In genomic region chr11:78161169-78161568, GRCm38 (mm10) we compare ENCODE assay signal across 17 mouse cellular contexts. TPM values are rescaled to one million over a fixed set of nuclear protein-coding genes. Genes with fewer than 3 reads are reported as not detected.
A peak's percentile ranks its signal among the peaks of the same experiment; 100 is the strongest.
DNase-seq lines count a peak whose midpoint lies in the region; ATAC-seq and TF ChIP-seq lines count a peak whose summit lies in the region.
"Had no signal": no experiment of that assay in that cellular context is flagged by ENCODE, and none has a peak within 500 bp of the region (broad histone marks: within the 10 kb centered on the region; RNA-seq: fewer than 3 reads in every experiment).

No protein-coding gene starts in this region.

- peaks cover 61% of the 10 kb centered on the region for H3K36me3 ChIP-seq in hindbrain, embryonic 13.5 days
- H3K36me3 ChIP-seq in hindbrain, embryonic 16.5 days (ENCODE audit: control insufficient read depth, insufficient read depth, low read length) = peaks cover 25% of the 10 kb centered on the region
- H3K36me3 ChIP-seq in midbrain, postnatal 0 days (ENCODE audit: insufficient read depth, low read length) = peaks cover 39% of the 10 kb centered on the region
- H3K36me3 ChIP-seq in midbrain, embryonic 11.5 days (ENCODE audit: control insufficient read depth, insufficient read depth, low read length) = peaks cover 30% of the 10 kb centered on the region
- H3K36me3 ChIP-seq in embryonic facial prominence, embryonic 13.5 days = peaks cover 70% of the 10 kb centered on the region
- H3K36me3 ChIP-seq in liver, embryonic 15.5 days (replicated peaks) = peaks cover 63% of the 10 kb centered on the region
- H3K36me3 ChIP-seq in forebrain, embryonic 16.5 days (ENCODE audit: control insufficient read depth, insufficient read depth) = peaks cover 34% of the 10 kb centered on the region

- H3K4me1 ChIP-seq in hindbrain, embryonic 13.5 days (replicated peaks) = peaks cover 59% of the 10 kb centered on the region
- peaks cover 30% of the 10 kb centered on the region for H3K4me1 ChIP-seq in hindbrain, embryonic 16.5 days (ENCODE audit: control insufficient read depth, insufficient read depth, low read depth, low read length)
- H3K4me1 ChIP-seq in midbrain, postnatal 0 days (ENCODE audit: insufficient read depth, low read length) = peaks cover 14% of the 10 kb centered on the region
- H3K4me1 ChIP-seq in midbrain, embryonic 11.5 days (ENCODE audit: control insufficient read depth, insufficient read depth, low read length) = peaks cover 24% of the 10 kb centered on the region
- H3K4me1 ChIP-seq in embryonic facial prominence, embryonic 13.5 days = peaks cover 41% of the 10 kb centered on the region
- H3K4me1 ChIP-seq in liver, embryonic 15.5 days (replicated peaks) = peaks cover 76% of the 10 kb centered on the region
- H3K4me1 ChIP-seq in forebrain, embryonic 16.5 days (replicated peaks; ENCODE audit: control insufficient read depth, insufficient read depth, low read length) = peaks cover 33% of the 10 kb centered on the region

- no peak overlapping the region for H3K4me2 ChIP-seq in hindbrain, embryonic 13.5 days
- H3K4me2 ChIP-seq in hindbrain, embryonic 16.5 days (ENCODE audit: low read length) = no peak overlapping the region
- H3K4me2 ChIP-seq in midbrain, postnatal 0 days (ENCODE audit: low read depth, low read length, poor library complexity, severe bottlenecking) = no peak overlapping the region
- H3K4me2 ChIP-seq in midbrain, embryonic 11.5 days = no peak overlapping the region
- H3K4me2 ChIP-seq in embryonic facial prominence, embryonic 13.5 days = no peak overlapping the region
- H3K4me2 ChIP-seq in liver, embryonic 15.5 days = 0 out of 2 replicates have a peak overlapping the region, but pooled peaks have one; percentile 4
- no peak overlapping the region for H3K4me2 ChIP-seq in forebrain, embryonic 16.5 days (ENCODE audit: low read length)

- peak overlapping the region; percentile 18; the same call in 1 of the 2 replicates for H3K27ac ChIP-seq in hindbrain, embryonic 13.5 days
- H3K27ac ChIP-seq in hindbrain, embryonic 16.5 days (ENCODE audit: low read depth, low read length) = no peak overlapping the region
- peak overlapping the region; percentile 51; the same call in 1 of the 2 replicates for H3K27ac ChIP-seq in midbrain, postnatal 0 days (ENCODE audit: low read depth, low read length)
- H3K27ac ChIP-seq in midbrain, embryonic 11.5 days (ENCODE audit: low read depth, low read length) = no peak overlapping the region
- peak overlapping the region; percentile 60; the same call in 1 of the 2 replicates for H3K27ac ChIP-seq in embryonic facial prominence, embryonic 13.5 days
- 0 out of 2 replicates have a peak overlapping the region, but pooled peaks have one; percentile 26 for H3K27ac ChIP-seq in liver, embryonic 15.5 days (replicated peaks)
- H3K27ac ChIP-seq in forebrain, embryonic 16.5 days (ENCODE audit: low read length) = no peak overlapping the region
- H3K27ac ChIP-seq: gastrocnemius, adult 2 months had no signal

- no peak for ATAC-seq in hindbrain, embryonic 13.5 days (ENCODE audit: low FRiP score)
- ATAC-seq in hindbrain, embryonic 16.5 days = no peak
- no peak for ATAC-seq in midbrain, postnatal 0 days (ENCODE audit: low FRiP score)
- ATAC-seq in midbrain, embryonic 11.5 days (ENCODE audit: low FRiP score) = no peak
- ATAC-seq in embryonic facial prominence, embryonic 13.5 days (ENCODE audit: insufficient number of reproducible peaks, insufficient read depth, low FRiP score, low TSS enrichment, low read depth) = no peak
- no peak for ATAC-seq in liver, embryonic 15.5 days (ENCODE audit: insufficient read depth)
- ATAC-seq in forebrain, embryonic 16.5 days = no peak
- ATAC-seq: forebrain, postnatal 0 days; midbrain, embryonic 13.5 days had no signal

- no peak overlapping the region for H3K4me3 ChIP-seq in hindbrain, embryonic 13.5 days
- no peak overlapping the region for H3K4me3 ChIP-seq in hindbrain, embryonic 16.5 days (ENCODE audit: low read length)
- no peak overlapping the region for H3K4me3 ChIP-seq in midbrain, postnatal 0 days (ENCODE audit: low read depth, low read length)
- H3K4me3 ChIP-seq in midbrain, embryonic 11.5 days (ENCODE audit: low read depth, low read length) = no peak overlapping the region
- peak overlapping the region; percentile 1; the same call in 1 of the 2 replicates for H3K4me3 ChIP-seq in embryonic facial prominence, embryonic 13.5 days
- no peak overlapping the region for H3K4me3 ChIP-seq in liver, embryonic 15.5 days (replicated peaks)
- no peak overlapping the region for H3K4me3 ChIP-seq in forebrain, embryonic 16.5 days (replicated peaks; ENCODE audit: low read length)
- H3K4me3 ChIP-seq: gastrocnemius, adult 2 months had no signal

- TF ChIP-seq CTCF in midbrain, postnatal 0 days (IDR thresholded peaks at IDR 0.05) = no peak

- 89% methylated on average over 14 of the region's 14 CpGs for WGBS in hindbrain, embryonic 13.5 days
- whole genome bisulfite sequencing in hindbrain, embryonic 16.5 days = 94% methylated on average over 14 of the region's 14 CpGs
- WGBS in midbrain, postnatal 0 days = 88% methylated on average over 14 of the region's 14 CpGs
- 93% methylated on average over 14 of the region's 14 CpGs for WGBS in midbrain, embryonic 11.5 days
- WGBS in embryonic facial prominence, embryonic 13.5 days = 90% methylated on average over 14 of the region's 14 CpGs
- 72% methylated on average over 14 of the region's 14 CpGs for WGBS in liver, embryonic 15.5 days (ENCODE audit: insufficient replicate concordance)
- 91% methylated on average over 14 of the region's 14 CpGs for WGBS in forebrain, embryonic 16.5 days

- H3K9ac ChIP-seq in hindbrain, embryonic 13.5 days = peak overlapping the region; percentile 11; the same call in 1 of the 2 replicates
- H3K9ac ChIP-seq in hindbrain, embryonic 16.5 days (ENCODE audit: low read depth, low read length) = no peak overlapping the region
- no peak overlapping the region for H3K9ac ChIP-seq in midbrain, postnatal 0 days (replicated peaks; ENCODE audit: low read length, poor library complexity, severe bottlenecking)
- H3K9ac ChIP-seq in midbrain, embryonic 11.5 days (ENCODE audit: low read length) = no peak overlapping the region
- no peak overlapping the region for H3K9ac ChIP-seq in embryonic facial prominence, embryonic 13.5 days
- no peak overlapping the region for H3K9ac ChIP-seq in liver, embryonic 15.5 days
- H3K9ac ChIP-seq in forebrain, embryonic 16.5 days (replicated peaks; ENCODE audit: low read depth, low read length) = no peak overlapping the region
- H3K9ac ChIP-seq: forebrain, postnatal 0 days had no signal

- no peaks in the 10 kb centered on the region for H3K9me3 ChIP-seq in hindbrain, embryonic 13.5 days
- no peaks in the 10 kb centered on the region for H3K9me3 ChIP-seq in hindbrain, embryonic 16.5 days (ENCODE audit: control insufficient read depth, low read length)
- no peaks in the 10 kb centered on the region for H3K9me3 ChIP-seq in midbrain, postnatal 0 days (ENCODE audit: low read length)
- no peaks in the 10 kb centered on the region for H3K9me3 ChIP-seq in midbrain, embryonic 11.5 days (ENCODE audit: control insufficient read depth, low read length)
- no peaks in the 10 kb centered on the region for H3K9me3 ChIP-seq in embryonic facial prominence, embryonic 13.5 days
- no peaks in the 10 kb centered on the region for H3K9me3 ChIP-seq in liver, embryonic 15.5 days (replicated peaks)
- H3K9me3 ChIP-seq in forebrain, embryonic 16.5 days (ENCODE audit: control insufficient read depth, low read length) = no peaks in the 10 kb centered on the region
- H3K9me3 ChIP-seq: midbrain, embryonic 13.5 days had no signal

- DNase-seq in midbrain, postnatal 0 days (ENCODE audit: low spot score) = no peak
- DNase-seq in midbrain, embryonic 11.5 days (ENCODE audit: low spot score, missing footprints) = no peak
- DNase-seq in right cerebral cortex, postnatal 10 days (ENCODE audit: low spot score in 2 of 2) = no peak
- DNase-seq: adrenal gland, postnatal 25 days; cerebellum, adult 8-10 months; gastrocnemius, adult 2 months; heart, postnatal 36 days; kidney, adult 9 months; lung, postnatal 14 days; thymus, postnatal 25 days had no signal

- H3K27me3 ChIP-seq in hindbrain, embryonic 13.5 days = no peaks in the 10 kb centered on the region
- H3K27me3 ChIP-seq in hindbrain, embryonic 16.5 days (replicated peaks; ENCODE audit: control insufficient read depth, insufficient read depth, low read length) = no peaks in the 10 kb centered on the region
- H3K27me3 ChIP-seq in midbrain, postnatal 0 days (ENCODE audit: insufficient read depth, low read length) = no peaks in the 10 kb centered on the region
- no peaks in the 10 kb centered on the region for H3K27me3 ChIP-seq in midbrain, embryonic 11.5 days (ENCODE audit: control insufficient read depth, insufficient read depth, low read length)
- H3K27me3 ChIP-seq in embryonic facial prominence, embryonic 13.5 days = no peaks in the 10 kb centered on the region
- no peaks in the 10 kb centered on the region for H3K27me3 ChIP-seq in liver, embryonic 15.5 days
- H3K27me3 ChIP-seq in forebrain, embryonic 16.5 days (replicated peaks; ENCODE audit: control insufficient read depth, insufficient read depth, low read length) = no peaks in the 10 kb centered on the region
- H3K27me3 ChIP-seq: midbrain, embryonic 13.5 days had no signal

RNA-seq across cellular contexts. Expression of gene Traf4, which starts 4.2 kb away (rescaled TPM):
- 125 and 127 TPM in 2 replicates for polyA plus RNA-seq in hindbrain, embryonic 13.5 days (2015; fragmentation: Nextera tagmentation; extraction: Ambion mirVana)
- polyA plus RNA-seq in hindbrain, embryonic 16.5 days (2015; fragmentation: Nextera tagmentation; extraction: Ambion mirVana) = 80.1 and 97.4 TPM in 2 replicates
- 80.5 and 89.5 TPM in 2 replicates for total RNA-seq in midbrain, postnatal 0 days (2014; rRNA removed)
- 68.4 and 71.1 TPM in 2 replicates for polyA plus RNA-seq in midbrain, postnatal 0 days (2015; fragmentation: Nextera tagmentation; extraction: Ambion mirVana)
- polyA plus RNA-seq in midbrain, embryonic 11.5 days (2014; fragmentation: Nextera tagmentation; extraction: Ambion mirVana) = 72.0 and 79.7 TPM in 2 replicates
- 91.5 and 103 TPM in 2 replicates for polyA plus RNA-seq in embryonic facial prominence, embryonic 13.5 days (2015; fragmentation: Nextera tagmentation; extraction: Ambion mirVana)
- polyA plus RNA-seq in liver, embryonic 15.5 days (2015; fragmentation: Nextera tagmentation; extraction: Ambion mirVana) = 27.5 and 32.4 TPM in 2 replicates
- 122 and 124 TPM in 2 replicates for polyA plus RNA-seq in forebrain, embryonic 16.5 days (2015; fragmentation: Nextera tagmentation; extraction: Ambion mirVana)

RNA-seq across cellular contexts. Expression of gene Nek8, which starts 15.3 kb away (rescaled TPM):
- 6.6 and 6.7 TPM in 2 replicates for polyA plus RNA-seq in hindbrain, embryonic 13.5 days (2015; fragmentation: Nextera tagmentation; extraction: Ambion mirVana)
- 7.1 and 7.7 TPM in 2 replicates for polyA plus RNA-seq in hindbrain, embryonic 16.5 days (2015; fragmentation: Nextera tagmentation; extraction: Ambion mirVana)
- total RNA-seq in midbrain, postnatal 0 days (2014; rRNA removed) = 7.1 and 7.6 TPM in 2 replicates
- polyA plus RNA-seq in midbrain, postnatal 0 days (2015; fragmentation: Nextera tagmentation; extraction: Ambion mirVana) = 4.5 and 5.7 TPM in 2 replicates
- 6.4 and 7.1 TPM in 2 replicates for polyA plus RNA-seq in midbrain, embryonic 11.5 days (2014; fragmentation: Nextera tagmentation; extraction: Ambion mirVana)
- polyA plus RNA-seq in embryonic facial prominence, embryonic 13.5 days (2015; fragmentation: Nextera tagmentation; extraction: Ambion mirVana) = 17.4 and 18.1 TPM in 2 replicates
- polyA plus RNA-seq in liver, embryonic 15.5 days (2015; fragmentation: Nextera tagmentation; extraction: Ambion mirVana) = 8.1 and 11.4 TPM in 2 replicates
- 5.1 and 6.0 TPM in 2 replicates for polyA plus RNA-seq in forebrain, embryonic 16.5 days (2015; fragmentation: Nextera tagmentation; extraction: Ambion mirVana)

RNA-seq across cellular contexts. Expression of gene Tlcd1, which starts 15.3 kb away (rescaled TPM):
- polyA plus RNA-seq in hindbrain, embryonic 13.5 days (2015; fragmentation: Nextera tagmentation; extraction: Ambion mirVana) = 7.0 and 8.3 TPM in 2 replicates
- polyA plus RNA-seq in hindbrain, embryonic 16.5 days (2015; fragmentation: Nextera tagmentation; extraction: Ambion mirVana) = 19.7 and 20.1 TPM in 2 replicates
- 12.6 and 24.0 TPM in 2 replicates for total RNA-seq in midbrain, postnatal 0 days (2014; rRNA removed)
- 18.1 and 25.4 TPM in 2 replicates for polyA plus RNA-seq in midbrain, postnatal 0 days (2015; fragmentation: Nextera tagmentation; extraction: Ambion mirVana)
- polyA plus RNA-seq in midbrain, embryonic 11.5 days (2014; fragmentation: Nextera tagmentation; extraction: Ambion mirVana) = 7.9 and 8.5 TPM in 2 replicates
- polyA plus RNA-seq in embryonic facial prominence, embryonic 13.5 days (2015; fragmentation: Nextera tagmentation; extraction: Ambion mirVana) = 15.4 and 17.2 TPM in 2 replicates
- 43.3 and 44.5 TPM in 2 replicates for polyA plus RNA-seq in liver, embryonic 15.5 days (2015; fragmentation: Nextera tagmentation; extraction: Ambion mirVana)
- 5.4 and 6.5 TPM in 2 replicates for polyA plus RNA-seq in forebrain, embryonic 16.5 days (2015; fragmentation: Nextera tagmentation; extraction: Ambion mirVana)

RNA-seq across cellular contexts. Expression of gene Rpl23a, which starts 22.2 kb away (rescaled TPM):
- 913 and 965 TPM in 2 replicates for polyA plus RNA-seq in hindbrain, embryonic 13.5 days (2015; fragmentation: Nextera tagmentation; extraction: Ambion mirVana)
- 662 and 677 TPM in 2 replicates for polyA plus RNA-seq in hindbrain, embryonic 16.5 days (2015; fragmentation: Nextera tagmentation; extraction: Ambion mirVana)
- total RNA-seq in midbrain, postnatal 0 days (2014; rRNA removed) = 753 and 863 TPM in 2 replicates
- polyA plus RNA-seq in midbrain, postnatal 0 days (2015; fragmentation: Nextera tagmentation; extraction: Ambion mirVana) = 853 and 860 TPM in 2 replicates
- polyA plus RNA-seq in midbrain, embryonic 11.5 days (2014; fragmentation: Nextera tagmentation; extraction: Ambion mirVana) = 1,223 and 1,245 TPM in 2 replicates
- polyA plus RNA-seq in embryonic facial prominence, embryonic 13.5 days (2015; fragmentation: Nextera tagmentation; extraction: Ambion mirVana) = 1,597 and 1,678 TPM in 2 replicates
- 569 and 671 TPM in 2 replicates for polyA plus RNA-seq in liver, embryonic 15.5 days (2015; fragmentation: Nextera tagmentation; extraction: Ambion mirVana)
- 758 and 831 TPM in 2 replicates for polyA plus RNA-seq in forebrain, embryonic 16.5 days (2015; fragmentation: Nextera tagmentation; extraction: Ambion mirVana)

RNA-seq across cellular contexts. Expression of gene Rab34, which starts 27.1 kb away (rescaled TPM):
- polyA plus RNA-seq in hindbrain, embryonic 13.5 days (2015; fragmentation: Nextera tagmentation; extraction: Ambion mirVana) = 53.2 TPM in 2 replicates
- 57.3 and 60.3 TPM in 2 replicates for polyA plus RNA-seq in hindbrain, embryonic 16.5 days (2015; fragmentation: Nextera tagmentation; extraction: Ambion mirVana)
- 71.3 and 78.4 TPM in 2 replicates for total RNA-seq in midbrain, postnatal 0 days (2014; rRNA removed)
- 65.0 and 65.5 TPM in 2 replicates for polyA plus RNA-seq in midbrain, postnatal 0 days (2015; fragmentation: Nextera tagmentation; extraction: Ambion mirVana)
- polyA plus RNA-seq in midbrain, embryonic 11.5 days (2014; fragmentation: Nextera tagmentation; extraction: Ambion mirVana) = 54.7 and 55.1 TPM in 2 replicates
- 172 and 188 TPM in 2 replicates for polyA plus RNA-seq in embryonic facial prominence, embryonic 13.5 days (2015; fragmentation: Nextera tagmentation; extraction: Ambion mirVana)
- polyA plus RNA-seq in liver, embryonic 15.5 days (2015; fragmentation: Nextera tagmentation; extraction: Ambion mirVana) = 15.2 and 16.3 TPM in 2 replicates
- 53.9 and 56.9 TPM in 2 replicates for polyA plus RNA-seq in forebrain, embryonic 16.5 days (2015; fragmentation: Nextera tagmentation; extraction: Ambion mirVana)

Comparison
In these comparisons a context has a peak if more than half of its experiments do, and no peak if none do; other contexts are left out.
1. H3K27ac ChIP-seq: peak in hindbrain, embryonic 13.5 days (single experiment), midbrain, postnatal 0 days (single experiment), embryonic facial prominence, embryonic 13.5 days (single experiment) and liver, embryonic 15.5 days (single experiment); none in hindbrain, embryonic 16.5 days (single experiment), midbrain, embryonic 11.5 days (single experiment) and forebrain, embryonic 16.5 days (single experiment).